Mouse (Mus musculus) neural tube, embryonic 14.5 days (tissue): ENCODE data around the gene Stxbp2. TPM values are rescaled to one million over a fixed set of nuclear protein-coding genes. Genes with fewer than 3 reads are reported as not detected.

Experiments used
- ATAC-seq: fragments of 200-750 bp; cut with Nextera tagmentation; 2 replicates; pipeline ENCODE4 v1.8.0; 2017; ENCODE audit warnings: low read depth, mild to moderate bottlenecking, moderate TSS enrichment, moderate library complexity
- H3K27ac ChIP-seq: fragments of 300-500 bp; sonication (generic); 2 replicates; pipeline ENCODE4 v1.5.1; 2014; ENCODE audit warnings: low read depth, mild to moderate bottlenecking, control low read depth, low read length, moderate library complexity, mixed read lengths
- H3K27me3 ChIP-seq: fragments of 300-500 bp; sonication (generic); 2 replicates; pipeline ENCODE4 v1.6.1; 2014; ENCODE audit warnings: low read length; ENCODE audit not compliant: control insufficient read depth, insufficient read depth
- H3K36me3 ChIP-seq: fragments of 300-500 bp; sonication (generic); 2 replicates; pipeline ENCODE4 v1.6.1; 2014; ENCODE audit warnings: low read length, mixed read lengths; ENCODE audit not compliant: control insufficient read depth, insufficient read depth
- H3K4me1 ChIP-seq: fragments of 300-500 bp; sonication (generic); 2 replicates; pipeline ENCODE4 v1.6.1; 2014; ENCODE audit warnings: low read length; ENCODE audit not compliant: control insufficient read depth, insufficient read depth
- H3K4me2 ChIP-seq: fragments of 300-500 bp; sonication (generic); 2 replicates; pipeline ENCODE4 v1.6.1; 2014; ENCODE audit warnings: mild to moderate bottlenecking, low read depth, low read length, control low read depth
- H3K4me3 ChIP-seq: fragments of 300-500 bp; sonication (generic); 2 replicates; pipeline ENCODE4 v1.5.1; 2014; ENCODE audit warnings: low read depth, low read length, control low read depth, mixed read lengths
- H3K9ac ChIP-seq: fragments of 300-500 bp; sonication (generic); replicated peaks from 2 replicates; pipeline ENCODE4 v1.6.1; 2014; ENCODE audit warnings: low read depth, mild to moderate bottlenecking, control low read depth, low read length, mixed read lengths
- H3K9me3 ChIP-seq: fragments of 300-500 bp; sonication (generic); 2 replicates; pipeline ENCODE4 v1.6.1; 2016; ENCODE audit warnings: low read length; ENCODE audit not compliant: control insufficient read depth
- whole genome bisulfite sequencing: fragments of 180-500 bp; shearing (Covaris S2); extraction: QIAGEN DNeasy Blood & Tissue Kit; methylation state at CpG from one replicate; pipeline ENCODE4 v1.1.7; 2014; 5-methylcytosine and 5-hydroxymethylcytosine counted together
- polyA plus RNA-seq: library from polyadenylated mRNA; unstranded; fragments of >200 nt; fragmentation: Nextera tagmentation; extraction: Ambion mirVana; gene quantifications from 2 replicates; pipeline ENCODE4 v1.2.1, GENCODE M21; 2014

Gene Stxbp2
- polyA plus RNA-seq, 1 experiment from 2014 or later: 40.4 TPM

DNA sequence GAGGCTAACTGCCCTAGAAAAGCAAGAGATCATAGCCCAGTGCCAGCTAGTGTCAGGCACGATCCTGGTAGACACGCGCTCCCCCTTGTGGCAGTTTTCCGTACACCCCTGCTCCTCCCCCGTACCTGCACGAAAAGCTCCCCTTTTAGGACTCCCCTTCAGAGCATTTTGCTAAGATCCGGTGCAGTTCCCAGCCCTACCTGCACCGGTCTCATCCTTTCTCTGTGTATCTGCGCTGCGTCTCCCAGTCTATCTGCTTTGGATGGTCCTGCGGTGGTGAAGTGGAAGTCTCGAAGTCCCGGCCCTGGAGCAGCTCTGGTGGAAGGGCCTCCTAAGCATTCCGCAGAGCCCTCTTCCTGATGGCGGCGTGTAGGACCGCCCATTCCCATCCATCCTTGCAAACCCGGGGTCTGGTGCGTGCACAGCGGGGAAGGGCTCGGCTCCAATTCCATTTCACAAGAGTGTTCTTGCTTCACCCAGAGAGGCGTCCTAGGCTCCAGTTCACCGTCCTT, 41.3 kb downstream of the Stxbp2 start, which contains the start of gene Fcor:
Fcor (minus strand) TSS at position 383 of the 512 bp plus-strand sequence.
- WGBS: under 1% methylated on average over 23 of the region's 23 CpGs
- Histone ChIP-seq H3K27me3 (no peaks in the 10 kb centered on the region), H3K27ac (peak within 1 kb of the TSS; percentile 80), H3K36me3 (no peaks in the 10 kb centered on the region), H3K9me3 (no peaks in the 10 kb centered on the region), H3K4me2 (peak within 1 kb of the TSS; percentile 63), H3K4me3 (peak within 1 kb of the TSS; percentile 44), H3K9ac (peak within 1 kb of the TSS; percentile 58), H3K4me1 (no peaks in the 10 kb centered on the region; the same call in 1 of the 2 replicates)
- ATAC-seq: peak; percentile 86

DNA sequence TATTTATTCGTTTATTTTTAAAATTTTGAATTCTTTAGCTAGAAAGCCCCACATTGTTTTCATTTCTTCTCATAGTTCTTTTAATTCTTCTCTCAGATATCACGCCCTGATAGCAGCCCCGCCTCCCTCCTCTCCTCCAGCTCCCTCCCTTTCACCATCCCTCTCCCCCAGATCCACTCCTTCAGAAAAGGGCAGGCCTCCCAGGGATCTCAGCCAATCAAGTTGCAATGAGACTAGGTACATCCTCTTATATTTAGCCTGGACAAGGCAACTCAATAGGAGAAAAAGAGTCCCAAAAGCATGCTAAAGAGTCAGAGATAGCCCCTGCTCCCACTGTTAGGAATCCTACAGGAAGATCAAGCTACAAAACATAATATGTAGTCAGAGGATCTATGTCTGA, 43.9 kb downstream of the Stxbp2 start:
- no peak for ATAC-seq
- H3K9me3 ChIP-seq: no peaks in the 10 kb centered on the region
- 61% methylated on average over 3 of the region's 3 CpGs for WGBS
- no peak overlapping the region for H3K27ac ChIP-seq
- no peak overlapping the region for H3K4me2 ChIP-seq
- H3K4me3 ChIP-seq: no peak overlapping the region
- H3K36me3 ChIP-seq: 0 out of 2 replicates have a peak, but pooled peaks cover 8% of the 10 kb centered on the region
- H3K9ac ChIP-seq: no peak overlapping the region
- H3K4me1 ChIP-seq: peaks cover 9% of the 10 kb centered on the region; the same call in 1 of the 2 replicates
- no peaks in the 10 kb centered on the region for H3K27me3 ChIP-seq

DNA sequence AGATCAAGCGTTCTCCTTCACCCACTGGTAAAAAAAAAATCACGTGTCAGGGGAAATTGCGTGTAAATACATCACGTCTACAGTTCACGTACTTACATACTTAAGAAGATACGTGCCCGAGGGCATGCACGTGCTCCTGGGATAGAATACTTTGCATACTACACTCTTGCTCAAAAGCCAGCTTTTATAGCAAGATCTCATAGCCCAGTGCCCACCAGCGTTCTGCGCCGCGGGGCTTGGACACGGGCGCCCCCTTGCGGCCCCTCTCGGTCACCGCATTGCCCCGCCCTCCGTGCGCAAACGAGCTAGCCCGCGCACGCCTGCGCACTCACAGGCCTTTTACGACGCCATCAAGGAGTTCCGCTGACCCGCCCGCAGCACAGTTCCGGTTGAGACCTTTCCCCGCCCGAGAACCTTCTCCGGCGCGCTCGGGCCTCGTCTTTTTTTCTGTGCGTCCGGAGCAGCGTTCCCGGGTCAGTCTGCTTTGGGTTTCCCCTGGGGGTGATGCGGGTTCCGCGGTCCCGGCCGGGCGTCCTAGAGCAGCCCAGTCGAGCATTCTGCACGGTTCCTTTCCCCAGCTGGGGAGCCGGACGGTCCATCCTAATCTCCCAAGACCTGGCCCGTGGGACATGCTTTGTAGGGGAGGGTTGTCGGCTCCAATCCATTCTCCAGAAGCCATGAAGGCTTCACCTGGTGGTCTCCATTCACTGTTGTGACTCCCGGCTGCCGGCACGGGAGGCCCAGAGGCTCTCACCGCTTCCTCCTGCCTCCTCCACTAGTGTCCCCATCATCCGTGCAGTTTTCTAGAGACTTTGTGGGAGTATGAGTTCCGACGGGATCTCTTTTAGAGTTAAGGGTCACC, 45.6 kb downstream of the Stxbp2 start, which contains the start of gene Trappc5:
Trappc5 (plus strand) TSS at position 169 of the 862 bp plus-strand sequence.
- peak within 1 kb of the TSS; percentile 79 for H3K27ac ChIP-seq
- 0 out of 2 replicates have a peak, but pooled peaks cover 10% of the 10 kb centered on the region for H3K36me3 ChIP-seq
- H3K4me2 ChIP-seq: peak within 1 kb of the TSS; percentile 89
- peak within 1 kb of the TSS; percentile 93 for H3K4me3 ChIP-seq
- 1% methylated on average over 56 of the region's 61 CpGs for WGBS
- H3K9ac ChIP-seq: peak within 1 kb of the TSS; percentile 92
- H3K9me3 ChIP-seq: no peaks in the 10 kb centered on the region
- peak; percentile 79 for ATAC-seq
- peaks cover 9% of the 10 kb centered on the region; the same call in 1 of the 2 replicates for H3K4me1 ChIP-seq
- no peaks in the 10 kb centered on the region for H3K27me3 ChIP-seq

DNA sequence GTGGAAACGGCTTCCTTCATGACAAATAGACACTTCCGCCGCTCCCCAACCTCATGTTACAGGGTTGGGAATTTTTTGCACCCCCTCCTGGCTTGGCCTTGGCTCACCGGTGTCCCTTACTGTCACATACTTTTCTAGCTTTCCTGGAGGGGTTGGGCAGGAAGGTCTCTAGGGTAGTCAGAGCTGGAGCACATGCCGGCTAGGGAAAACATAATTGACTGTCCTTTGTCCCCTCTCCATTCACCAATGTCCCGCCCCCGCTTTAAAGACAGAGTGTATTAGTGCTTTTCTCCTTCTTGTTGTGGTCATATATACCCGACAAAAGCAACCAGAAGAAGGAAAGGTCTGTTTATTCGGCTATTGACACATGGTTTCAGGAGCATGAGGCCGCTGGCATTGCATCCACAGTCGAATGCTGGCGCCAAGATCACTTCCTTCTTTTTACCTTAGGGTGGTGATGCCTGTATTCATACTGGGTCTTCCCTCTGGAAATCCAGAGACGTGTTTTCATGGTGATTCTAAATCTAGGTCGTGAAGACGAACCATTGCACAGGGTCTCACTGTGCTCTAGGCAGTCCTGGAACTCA, 46.3 kb downstream of the Stxbp2 start:
- 0 out of 2 replicates have a peak, but pooled peaks have one; percentile 1 for ATAC-seq
- WGBS: 3% methylated on average over 15 of the region's 15 CpGs
- H3K27me3 ChIP-seq: no peaks in the 10 kb centered on the region
- H3K36me3 ChIP-seq: 0 out of 2 replicates have a peak, but pooled peaks cover 10% of the 10 kb centered on the region
- H3K9ac ChIP-seq: peak overlapping the region; percentile 92
- H3K4me3 ChIP-seq: peak overlapping the region; percentile 93
- peak overlapping the region; percentile 89 for H3K4me2 ChIP-seq
- no peaks in the 10 kb centered on the region for H3K9me3 ChIP-seq
- H3K27ac ChIP-seq: peak overlapping the region; percentile 79
- peaks cover 9% of the 10 kb centered on the region; the same call in 1 of the 2 replicates for H3K4me1 ChIP-seq

DNA sequence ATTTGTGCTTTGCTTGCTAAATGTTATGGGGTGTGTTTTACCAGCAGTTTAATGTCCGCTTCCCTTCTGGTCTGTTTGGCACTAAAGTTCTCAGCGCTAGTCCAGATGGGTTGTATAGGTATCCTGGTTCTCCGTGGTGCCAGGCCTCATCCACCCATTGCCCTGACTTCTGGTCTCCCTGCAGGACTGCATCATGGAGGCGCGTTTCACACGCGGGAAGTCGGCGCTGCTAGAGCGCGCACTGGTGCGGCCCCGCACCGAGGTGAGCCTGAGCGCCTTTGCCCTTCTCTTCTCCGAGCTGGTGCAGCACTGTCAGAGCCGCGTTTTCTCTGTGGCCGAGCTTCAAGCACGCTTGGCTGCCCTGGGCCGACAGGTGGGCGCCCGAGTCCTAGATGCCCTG, 48.1 kb downstream of the Stxbp2 start:
- Histone ChIP-seq H3K4me1 (peaks cover 9% of the 10 kb centered on the region; the same call in 1 of the 2 replicates), H3K27ac (no peak overlapping the region), H3K4me3 (no peak overlapping the region), H3K4me2 (no peak overlapping the region), H3K36me3 (0 out of 2 replicates have a peak, but pooled peaks cover 10% of the 10 kb centered on the region), H3K27me3 (no peaks in the 10 kb centered on the region), H3K9ac (no peak overlapping the region), H3K9me3 (no peaks in the 10 kb centered on the region)
- ATAC-seq: no peak
- 97% methylated on average over 23 of the region's 23 CpGs for WGBS

DNA sequence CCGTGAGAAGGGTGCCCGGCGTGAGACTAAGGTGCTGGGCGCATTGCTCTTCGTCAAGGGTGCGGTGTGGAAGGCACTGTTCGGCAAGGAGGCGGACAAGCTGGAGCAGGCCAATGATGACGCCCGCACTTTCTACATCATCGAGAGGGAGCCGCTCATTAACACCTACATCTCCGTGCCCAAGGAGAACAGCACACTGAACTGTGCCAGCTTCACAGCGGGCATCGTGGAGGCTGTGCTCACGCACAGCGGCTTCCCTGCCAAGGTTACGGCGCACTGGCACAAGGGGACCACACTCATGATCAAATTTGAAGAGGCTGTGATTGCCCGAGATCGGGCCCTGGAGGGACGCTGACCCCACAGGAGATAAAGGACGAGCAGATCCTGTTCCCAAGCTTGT, 48.5 kb downstream of the Stxbp2 start:
- Histone ChIP-seq H3K4me3 (no peak overlapping the region), H3K27ac (no peak overlapping the region), H3K27me3 (no peaks in the 10 kb centered on the region), H3K9me3 (no peaks in the 10 kb centered on the region), H3K4me2 (no peak overlapping the region), H3K9ac (no peak overlapping the region), H3K4me1 (peaks cover 9% of the 10 kb centered on the region; the same call in 1 of the 2 replicates), H3K36me3 (0 out of 2 replicates have a peak, but pooled peaks cover 10% of the 10 kb centered on the region)
- 97% methylated on average over 23 of the region's 23 CpGs for WGBS
- ATAC-seq: no peak

DNA sequence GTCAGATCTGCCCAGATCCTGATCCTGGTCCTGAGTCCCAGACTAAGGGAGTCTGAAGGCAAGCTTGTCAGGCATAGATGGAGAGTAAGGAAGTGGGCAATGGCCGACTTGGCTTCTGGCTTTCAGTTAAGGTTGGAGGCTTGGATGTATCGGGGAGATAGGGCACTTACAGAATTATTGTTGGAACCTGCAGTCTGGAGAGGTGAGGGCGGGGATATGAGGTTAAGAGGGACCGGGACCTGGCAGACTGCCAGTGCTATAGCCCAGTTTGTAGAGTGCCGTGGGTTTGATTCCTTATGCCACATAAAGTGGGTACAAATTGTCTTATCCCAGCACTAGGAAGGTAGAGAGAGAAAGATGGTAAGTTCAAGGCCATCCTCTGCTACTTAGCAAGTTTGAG, 48.9 kb downstream of the Stxbp2 start:
- Histone ChIP-seq H3K4me1 (peaks cover 9% of the 10 kb centered on the region; the same call in 1 of the 2 replicates), H3K27me3 (no peaks in the 10 kb centered on the region), H3K36me3 (0 out of 2 replicates have a peak, but pooled peaks cover 10% of the 10 kb centered on the region), H3K9ac (no peak overlapping the region), H3K4me3 (no peak overlapping the region), H3K9me3 (no peaks in the 10 kb centered on the region), H3K4me2 (no peak overlapping the region), H3K27ac (no peak overlapping the region)
- 90% methylated on average over 5 of the region's 5 CpGs for WGBS
- ATAC-seq: no peak

DNA sequence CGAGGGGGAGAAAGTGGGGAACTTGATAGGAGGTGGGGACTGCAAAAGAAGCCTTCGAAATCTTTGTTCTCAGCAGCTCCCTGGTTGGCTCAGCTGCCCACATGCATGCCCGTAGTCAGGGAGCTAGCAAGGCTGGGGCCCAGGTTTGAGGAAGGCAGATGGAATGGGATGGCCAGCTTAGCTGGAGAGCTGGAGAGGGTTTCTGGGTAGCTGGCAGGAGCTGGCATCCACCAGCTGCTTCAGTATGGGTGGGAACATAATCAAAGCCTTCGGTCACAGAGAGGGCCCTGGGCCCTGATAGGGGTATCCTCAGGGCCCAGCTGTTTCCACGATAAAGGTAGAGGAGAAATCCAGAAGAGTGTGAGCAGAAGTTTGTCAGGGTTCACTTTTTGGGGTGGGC, 51.7 kb downstream of the Stxbp2 start:
- no peaks in the 10 kb centered on the region for H3K27me3 ChIP-seq
- ATAC-seq: no peak
- 92% methylated on average over 5 of the region's 5 CpGs for WGBS
- H3K9me3 ChIP-seq: no peaks in the 10 kb centered on the region
- no peak overlapping the region for H3K4me2 ChIP-seq
- 0 out of 2 replicates have a peak, but pooled peaks cover 10% of the 10 kb centered on the region for H3K36me3 ChIP-seq
- H3K27ac ChIP-seq: no peak overlapping the region
- no peak overlapping the region for H3K4me3 ChIP-seq
- no peak overlapping the region for H3K9ac ChIP-seq
- peaks cover 6% of the 10 kb centered on the region; the same call in 1 of the 2 replicates for H3K4me1 ChIP-seq
